Mouse (Mus musculus) embryonic fibroblast, embryonic 13.5 days (primary cell): ENCODE results near the gene Il1rapl2. TPM values are rescaled to one million over a fixed set of nuclear protein-coding genes. Genes with fewer than 3 reads are reported as not detected.
"Not testable (repeated sequence)": the region's sequence is repeated elsewhere in the genome, so short reads cannot be mapped to it uniquely, and the experiment has no call there.

ENCODE experiments used
- H3K27ac ChIP-seq: 2 replicates; pipeline ENCODE4 v1.5.1; 2012; ENCODE audit warnings: low read length, control low read depth, inconsistent platforms; ENCODE audit not compliant: insufficient read depth
- H3K4me1 ChIP-seq: 2 replicates; pipeline ENCODE4 v1.6.1; 2011; ENCODE audit warnings: low read length; ENCODE audit not compliant: control insufficient read depth, insufficient read depth
- H3K4me3 ChIP-seq: 2 replicates; pipeline ENCODE4 v1.5.1; 2011; ENCODE audit warnings: mild to moderate bottlenecking, control low read depth, low read length; ENCODE audit not compliant: insufficient read depth
- CTCF ChIP-seq: IDR thresholded peaks from 2 replicates; pipeline ENCODE4 v1.5.1; 2011; ENCODE audit warnings: mild to moderate bottlenecking, control low read depth, low read length, moderate library complexity, borderline replicate concordance; ENCODE audit not compliant: insufficient read depth
- POLR2A ChIP-seq: IDR thresholded peaks from 2 replicates; pipeline ENCODE4 v1.6.1; 2011; ENCODE audit warnings: low read depth, mild to moderate bottlenecking, control low read depth, low read length, moderate library complexity
- polyA plus RNA-seq: library from polyadenylated mRNA; stranded (reverse); fragments of >200 nt; gene quantifications from 2 replicates; pipeline ENCODE4 v1.2.4, GENCODE M21; 2011; ENCODE audit warnings: low read depth; ENCODE audit not compliant: missing spikeins, insufficient read length

Gene Il1rapl2
- polyA plus RNA-seq, 1 experiment: not detected

- Histone ChIP-seq H3K27ac (no peak overlapping the region), H3K4me3 (no peak overlapping the region), H3K4me1 (no peaks in the 10 kb centered on the region)
- no peak for TF ChIP-seq CTCF
- no peak for TF ChIP-seq POLR2A
These were observed 533.5 kb downstream of the Il1rapl2 start for GRCm38 (mm10) chrX:138103954-138104353.

DNA sequence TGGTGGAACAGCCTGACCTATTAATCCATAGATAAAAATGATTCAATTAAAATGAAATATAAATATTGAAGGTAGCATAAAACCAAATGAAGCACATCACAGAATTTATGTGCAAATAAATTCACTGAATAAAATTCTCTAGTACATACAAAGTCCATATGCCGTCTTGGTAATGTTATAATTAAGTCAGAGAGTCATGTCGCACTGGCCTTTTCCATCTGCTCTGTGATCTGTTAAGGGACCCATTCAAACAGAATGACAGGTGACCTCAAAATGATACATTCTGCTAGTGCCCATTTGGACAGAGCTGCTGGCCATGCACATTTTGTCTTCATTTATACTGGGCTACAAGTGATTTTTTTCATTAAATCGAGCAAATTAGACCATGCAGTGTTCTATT is 534.3 kb downstream of the Il1rapl2 start:
- Histone ChIP-seq H3K4me3 (no peak overlapping the region), H3K4me1 (no peaks in the 10 kb centered on the region), H3K27ac (no peak overlapping the region)
- TF ChIP-seq POLR2A: no peak
- TF ChIP-seq CTCF: no peak

GRCm38 (mm10) chrX:138170146-138170545 is 599.7 kb downstream of the Il1rapl2 start:
- no peaks in the 10 kb centered on the region for H3K4me1 ChIP-seq
- H3K27ac ChIP-seq: no peak overlapping the region
- H3K4me3 ChIP-seq: no peak overlapping the region
- TF ChIP-seq POLR2A: no peak
- no peak for TF ChIP-seq CTCF

DNA sequence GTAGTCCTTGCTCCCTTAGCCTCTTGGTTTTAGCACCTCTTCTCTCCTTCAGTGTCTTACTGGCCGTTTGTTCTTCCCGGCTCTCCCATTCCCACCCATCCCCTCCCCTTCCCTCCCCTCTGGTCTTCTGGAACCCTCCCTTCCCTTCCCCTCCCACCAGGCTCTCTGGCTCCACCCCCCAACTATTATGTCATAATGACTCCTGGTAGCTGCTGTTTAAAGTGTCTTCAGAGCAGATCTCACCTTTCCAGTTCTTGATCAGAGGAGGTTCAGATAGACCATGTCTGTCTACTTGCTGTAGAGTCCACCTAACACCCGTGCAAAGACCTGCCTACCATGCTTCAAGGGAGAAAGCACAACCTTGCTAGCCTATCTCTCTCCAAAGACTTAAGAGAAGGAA is 639.1 kb downstream of the Il1rapl2 start, which contains the start of gene Tex13a:
Gene Tex13a, minus strand, starts transcription at position 101 of the 400 bp plus-strand sequence.
- H3K4me1 ChIP-seq: no peaks in the 10 kb centered on the region
- no peak within 1 kb of the TSS for H3K4me3 ChIP-seq
- no peak within 1 kb of the TSS for H3K27ac ChIP-seq
- no peak for TF ChIP-seq CTCF
- no peak for TF ChIP-seq POLR2A

DNA sequence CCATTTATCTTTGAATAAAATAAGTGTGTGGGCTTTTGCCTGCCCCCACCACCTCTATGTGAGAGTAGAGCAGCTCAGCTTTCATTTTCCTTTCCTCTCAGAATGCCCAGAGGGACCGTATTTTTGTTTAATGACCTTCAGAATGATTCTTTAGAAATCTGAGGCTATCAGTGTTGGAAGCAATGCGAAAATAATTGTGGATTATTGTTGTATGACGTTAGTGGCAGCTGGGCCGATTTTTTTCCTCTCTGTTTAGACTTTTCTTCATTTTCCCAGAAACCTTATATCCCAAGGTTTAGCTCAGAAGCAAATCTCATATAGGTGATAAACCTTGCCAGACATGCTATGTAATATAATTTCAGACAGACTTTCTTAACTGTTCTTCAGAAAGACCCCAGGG is 664.2 kb downstream of the Il1rapl2 start:
- Histone ChIP-seq H3K4me3 (no peak overlapping the region), H3K27ac (no peak overlapping the region), H3K4me1 (no peaks in the 10 kb centered on the region)
- TF ChIP-seq CTCF (no peak), POLR2A (no peak)

DNA sequence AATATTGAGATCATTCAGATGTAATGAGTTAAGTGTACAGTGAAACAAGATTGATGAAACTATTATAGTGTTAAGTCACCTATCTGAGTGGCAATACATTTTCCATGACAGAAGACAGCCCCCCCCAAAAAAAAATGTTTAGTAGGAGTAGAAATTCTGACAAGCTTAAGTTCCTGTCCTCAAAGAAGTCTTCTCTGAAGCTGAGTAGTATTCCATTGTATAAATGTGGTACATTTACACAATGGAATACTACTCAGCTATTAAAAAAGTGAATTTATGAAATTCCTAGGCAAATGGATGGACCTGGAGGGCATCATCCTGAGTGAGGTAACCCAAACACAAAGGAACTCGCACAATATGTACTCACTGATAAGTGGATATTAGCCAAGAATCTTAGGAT is 778.3 kb downstream of the Il1rapl2 start:
- H3K27ac ChIP-seq, H3K4me1 ChIP-seq, H3K4me3 ChIP-seq: not testable (repeated sequence)

DNA sequence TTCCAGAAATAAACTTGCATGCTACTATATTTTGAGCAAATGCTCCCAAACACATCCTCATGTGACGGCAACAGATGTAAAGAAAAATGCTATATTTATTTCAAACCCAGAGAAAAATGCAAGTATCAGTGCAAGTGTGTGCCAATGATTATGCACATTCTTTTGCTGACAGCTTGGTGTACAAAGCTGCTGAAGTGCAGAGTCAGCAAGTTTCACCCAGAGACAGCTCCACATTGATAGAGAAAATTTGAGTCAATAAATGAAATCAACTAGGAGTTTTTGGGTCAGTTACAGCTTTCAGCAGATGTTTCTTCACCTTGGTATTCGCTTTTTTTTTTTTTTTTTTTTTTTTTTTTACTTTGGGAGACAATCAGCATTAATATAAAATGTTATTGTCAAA is 863.4 kb downstream of the Il1rapl2 start:
- TF ChIP-seq CTCF (no peak), POLR2A (no peak)
- Histone ChIP-seq H3K4me3 (no peak overlapping the region), H3K27ac (no peak overlapping the region), H3K4me1 (no peaks in the 10 kb centered on the region)

DNA sequence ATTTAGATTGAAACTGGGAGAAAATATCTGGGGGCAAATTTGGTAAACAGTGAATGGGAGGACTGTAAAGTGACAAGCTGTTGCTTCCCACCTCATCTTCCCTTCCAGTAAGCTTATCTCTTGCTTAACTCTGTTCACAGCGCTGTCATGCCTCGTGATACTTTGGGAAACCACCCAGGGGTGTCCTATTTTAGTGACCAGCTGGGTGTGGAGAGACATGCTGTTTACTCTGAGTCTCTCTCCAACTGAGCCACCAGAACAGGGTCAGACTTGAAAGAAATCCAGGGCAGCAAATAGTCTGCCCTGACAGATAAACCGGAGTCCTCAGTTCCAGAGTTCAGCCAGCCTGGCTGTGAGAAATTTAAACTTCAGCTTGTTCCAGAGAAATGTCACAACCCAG is 867.5 kb downstream of the Il1rapl2 start:
- Histone ChIP-seq H3K4me1 (no peaks in the 10 kb centered on the region), H3K27ac (no peak overlapping the region), H3K4me3 (no peak overlapping the region)
- TF ChIP-seq POLR2A (no peak), CTCF (no peak)

DNA sequence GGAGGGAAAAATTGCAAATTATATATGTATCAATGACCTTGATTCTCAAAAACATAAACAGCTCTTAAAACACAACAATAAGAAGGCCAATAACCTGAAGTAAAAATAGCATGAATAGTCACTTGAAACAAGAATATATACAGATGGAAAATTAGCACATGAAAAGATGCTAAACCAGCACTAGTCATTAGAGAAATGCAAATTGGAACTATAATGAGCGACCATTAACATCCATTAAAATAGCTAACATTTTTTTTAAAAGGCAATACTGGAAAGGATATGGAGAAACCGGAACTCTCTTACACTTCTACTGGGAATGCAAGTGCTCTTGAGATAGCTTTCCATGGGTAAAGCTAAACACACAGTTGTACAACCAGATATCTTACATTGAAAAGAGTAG is 879.4 kb downstream of the Il1rapl2 start:
- no peak overlapping the region for H3K27ac ChIP-seq
- H3K4me3 ChIP-seq: no peak overlapping the region
- no peak for TF ChIP-seq POLR2A
- no peak for TF ChIP-seq CTCF
- H3K4me1 ChIP-seq: no peaks in the 10 kb centered on the region

GRCm38 (mm10) chrX:138478488-138478887 is 908.1 kb downstream of the Il1rapl2 start:
- no peak for TF ChIP-seq CTCF
- TF ChIP-seq POLR2A: no peak

DNA sequence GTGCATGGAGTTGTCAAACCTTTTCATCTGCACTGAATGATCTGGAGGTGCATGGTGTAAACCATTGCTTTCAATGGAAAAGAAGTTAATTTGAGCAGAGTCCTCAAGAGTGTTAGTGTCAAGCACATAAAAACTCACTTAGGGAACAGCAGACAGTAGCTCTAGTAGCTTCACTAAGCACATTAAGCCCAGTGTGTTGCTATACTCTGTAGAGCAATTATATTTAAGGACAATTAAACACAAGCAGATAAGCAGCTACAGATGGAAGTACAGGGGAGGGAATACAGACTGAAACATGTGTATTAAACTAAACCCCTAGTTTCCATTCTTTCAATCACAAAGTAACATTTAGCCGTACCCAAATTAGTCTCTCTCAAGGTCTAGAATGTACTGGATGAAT is 930.1 kb downstream of the Il1rapl2 start:
- TF ChIP-seq POLR2A (no peak), CTCF (no peak)

More at GRCm38 (mm10) chrX:138478488-138478887, 908.1 kb downstream of the Il1rapl2 start:
- Histone ChIP-seq H3K4me3 (no peak overlapping the region), H3K27ac (no peak overlapping the region), H3K4me1 (no peaks in the 10 kb centered on the region)

More for the DNA sequence above, 930.1 kb downstream of the Il1rapl2 start:
- H3K4me1 ChIP-seq: no peaks in the 10 kb centered on the region
- no peak overlapping the region for H3K27ac ChIP-seq
- no peak overlapping the region for H3K4me3 ChIP-seq
